Mouse (Mus musculus) T-cell, adult 66 days (primary cell): ENCODE data around the gene 4930595M18Rik. TPM values are rescaled to one million over a fixed set of nuclear protein-coding genes. Genes with fewer than 3 reads are reported as not detected.

Source experiments
- total RNA-seq, 2 experiments: library from RNA; stranded (reverse); gene quantifications; 3 replicates in 1 of 2; 4 replicates in 1 of 2; pipeline ENCODE4 v1.2.4; 2023

The 4930595M18Rik gene
- not detected for total RNA-seq

DNA sequence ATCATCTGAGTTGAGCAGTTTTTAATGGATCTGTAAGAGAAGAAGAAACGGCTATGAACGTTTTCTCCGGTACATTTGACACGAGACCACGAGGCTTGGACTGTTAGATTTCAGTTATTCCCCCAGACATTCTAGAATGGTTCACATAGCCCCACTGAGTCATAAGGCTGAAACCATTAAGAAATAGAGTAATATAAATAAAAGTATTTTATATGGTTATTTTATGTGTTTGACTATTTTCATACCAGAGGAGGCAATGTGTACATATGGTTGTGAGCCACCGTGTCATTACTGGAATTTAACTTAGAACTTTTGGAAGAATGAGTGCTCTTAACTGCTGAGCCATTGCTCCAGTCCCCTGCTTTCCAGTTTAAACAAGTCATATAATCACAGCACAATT lies at the start of gene 4930595M18Rik:
Gene 4930595M18Rik, minus strand, starts transcription at position 101 of the 400 bp plus-strand sequence.

